Mouse (Mus musculus): ENCODE results near the gene Ly6g5b. TPM values are rescaled to one million over a fixed set of nuclear protein-coding genes. Genes with fewer than 3 reads are reported as not detected.
"Not testable (repeated sequence)": the region's sequence is repeated elsewhere in the genome, so short reads cannot be mapped to it uniquely, and the experiment has no call there.

Ly6g5b gene
- polyA plus RNA-seq, 1 experiment = 1.2 TPM

DNA sequence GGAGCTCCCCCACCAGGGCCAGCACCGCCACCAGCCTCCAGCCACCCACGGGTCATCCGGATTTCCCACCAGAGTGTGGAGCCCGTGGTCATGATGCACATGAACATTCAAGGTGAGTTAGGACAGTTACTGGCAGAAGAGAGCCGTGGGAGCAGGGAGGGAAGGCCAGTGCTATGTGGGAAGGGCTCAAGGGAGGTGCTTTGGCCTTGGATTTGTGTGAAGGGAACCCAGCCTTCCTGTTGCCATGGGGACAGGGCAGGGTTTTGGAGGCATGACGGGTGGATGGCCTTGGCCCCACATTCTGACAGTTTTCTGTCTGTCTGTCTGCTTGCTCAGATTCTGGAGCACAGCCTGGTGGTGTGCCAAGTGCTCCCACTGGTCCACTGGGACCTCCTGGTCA, 26.7 kb upstream of the Ly6g5b start:
- DNase-seq (ENCODE audit: extremely low spot score in 1 of 2, low spot score in 1 of 2) = no peak

DNA sequence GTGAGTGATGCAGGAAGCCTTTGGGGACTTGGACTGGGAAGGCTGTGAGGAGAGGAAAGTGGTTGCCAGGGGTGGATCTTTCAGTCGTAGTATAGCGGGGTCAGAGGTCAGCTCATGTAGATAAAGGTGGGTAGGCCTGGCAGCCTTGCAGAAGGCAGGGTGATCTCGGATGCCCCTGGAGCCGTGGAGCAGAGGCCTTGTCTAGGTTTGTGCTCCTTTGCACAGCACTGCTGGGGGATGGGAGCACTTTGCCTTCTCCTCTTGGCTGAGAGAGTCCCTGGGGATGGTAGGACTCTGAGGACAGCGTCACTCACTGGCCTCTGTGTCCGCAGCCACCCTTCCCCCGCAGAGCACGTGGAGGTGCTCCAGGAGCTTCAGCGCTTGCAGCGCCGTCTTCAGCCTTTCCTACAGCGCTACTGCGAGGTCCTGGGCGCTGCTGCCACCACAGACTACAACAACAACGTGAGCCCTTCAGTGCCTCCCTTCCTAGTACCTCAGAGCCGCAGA, 25.3 kb upstream of the Ly6g5b start:
- no peak for DNase-seq (ENCODE audit: extremely low spot score in 1 of 2, low spot score in 1 of 2)

DNA sequence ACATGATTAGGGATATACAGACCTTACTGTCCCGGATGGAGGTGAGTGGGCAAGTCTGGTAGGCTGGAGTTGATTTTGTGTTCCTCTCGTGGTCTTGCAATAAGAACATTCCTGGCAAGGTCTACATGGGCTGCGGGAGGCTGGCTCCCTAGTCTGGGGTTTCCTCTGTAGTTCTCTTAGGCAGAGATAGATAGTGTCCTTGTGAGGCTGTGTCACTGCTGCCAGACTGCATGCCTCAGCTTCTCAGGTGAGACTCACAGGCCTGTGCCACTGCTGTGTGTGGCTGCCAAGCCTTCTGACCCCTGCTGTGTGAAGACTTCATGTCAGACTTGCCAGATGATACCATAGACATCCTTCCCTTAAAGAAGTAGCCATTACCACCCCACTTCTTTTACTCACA, 24.0 kb upstream of the Ly6g5b start:
- no peak for DNase-seq (ENCODE audit: extremely low spot score in 1 of 2, low spot score in 1 of 2)

DNA sequence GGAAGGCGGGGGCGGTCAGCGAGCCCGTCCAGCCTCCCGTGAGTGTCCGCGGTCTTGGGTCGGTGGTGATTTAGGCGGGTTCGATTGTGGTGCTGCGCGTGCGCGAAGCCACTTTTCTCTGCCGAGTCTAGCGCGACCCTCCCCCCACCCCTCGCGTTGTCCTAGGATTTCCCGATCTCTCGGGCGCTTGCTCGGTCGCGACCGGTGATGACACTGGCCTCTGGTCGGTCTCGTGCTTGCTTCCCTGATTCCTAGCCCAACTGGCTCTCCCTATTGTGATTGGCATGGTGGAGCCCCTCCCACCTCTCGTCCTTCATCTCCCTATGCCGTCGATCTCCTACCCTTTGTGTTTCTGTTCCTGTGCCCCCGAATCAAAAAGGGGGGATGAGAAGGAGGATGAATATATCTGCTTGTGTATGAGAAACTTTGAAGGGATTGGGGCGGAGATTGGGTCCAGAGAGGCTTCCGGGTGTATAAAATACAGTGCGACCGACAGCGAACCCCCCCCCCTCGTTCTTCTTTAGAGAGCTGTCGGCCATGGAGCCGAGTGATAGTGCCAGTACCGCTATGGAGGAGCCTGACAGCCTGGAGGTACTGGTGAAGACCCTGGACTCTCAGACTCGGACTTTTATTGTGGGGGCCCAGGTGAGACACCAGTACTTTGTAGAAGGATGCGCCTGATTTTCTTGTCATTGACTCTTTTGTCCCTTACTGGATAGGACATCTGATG, 20.5 kb upstream of the Ly6g5b start:
- DNase-seq (ENCODE audit: extremely low spot score in 1 of 2, low spot score in 1 of 2) = peak in 1 of 2 experiments; percentile 41

DNA sequence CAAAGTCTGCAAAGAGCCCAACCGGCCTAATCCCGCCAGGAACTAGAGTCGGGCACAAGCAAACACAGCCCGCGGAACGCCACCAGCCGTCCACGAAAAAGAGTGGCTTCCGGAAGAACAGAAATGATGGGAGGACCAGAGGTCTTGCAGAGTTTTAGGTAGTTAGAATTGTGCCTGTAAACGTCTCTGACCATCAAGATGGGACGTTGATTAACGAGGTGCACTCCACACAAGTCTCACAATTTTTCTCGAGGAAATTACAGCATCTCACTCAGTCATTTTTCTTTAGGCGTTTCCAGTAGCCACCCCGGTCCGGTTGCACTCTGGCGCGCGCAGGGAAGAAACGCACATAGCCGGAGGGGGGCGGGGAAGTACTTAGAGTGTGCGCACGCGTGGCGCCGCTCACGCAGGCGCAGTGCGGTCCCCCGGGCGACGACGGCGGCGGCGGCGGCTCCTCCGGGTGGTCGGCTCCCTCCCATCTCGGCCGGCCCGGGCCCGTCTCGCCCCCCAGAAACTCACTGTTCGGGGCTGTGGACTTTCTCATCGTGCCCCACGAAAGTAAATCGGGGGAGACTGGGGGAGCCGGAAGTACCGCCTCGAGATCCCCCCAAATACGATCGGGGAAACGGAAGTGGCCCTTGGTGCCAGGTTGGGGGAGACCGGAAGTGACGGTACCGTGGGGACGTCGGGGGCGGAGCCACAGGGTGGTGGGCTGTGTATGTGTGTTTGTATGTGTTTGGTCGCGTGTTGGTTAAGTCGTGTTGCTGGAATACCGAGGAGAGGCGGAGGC, 19.8 kb upstream of the Ly6g5b start, which contains the start of gene Bag6:
Gene Bag6 (plus strand): TSS at position 378 of the 790 bp plus-strand sequence.
- DNase-seq (ENCODE audit: extremely low spot score in 1 of 2, low spot score in 1 of 2) = peak; percentile 84 to 94

DNA sequence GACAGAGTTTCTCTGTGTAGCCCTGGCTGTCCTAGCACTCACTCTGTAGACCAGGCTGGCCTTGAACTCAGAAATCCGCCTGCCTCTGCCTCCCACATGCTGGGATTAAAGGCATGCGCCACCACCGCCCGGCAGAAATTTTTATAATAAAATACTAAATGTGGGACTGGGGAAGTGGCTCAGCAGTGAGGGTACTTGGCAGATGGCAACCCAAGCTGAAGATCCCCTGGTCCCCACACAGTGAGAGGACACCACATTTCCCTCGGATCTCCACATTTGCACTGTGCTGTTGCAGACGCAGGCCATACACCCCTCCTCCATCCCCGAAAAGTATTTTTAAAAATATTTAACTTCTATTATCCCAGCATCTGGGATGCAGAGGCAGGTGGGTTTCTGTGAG, 18.3 kb upstream of the Ly6g5b start:
- DNase-seq (ENCODE audit: extremely low spot score in 1 of 2, low spot score in 1 of 2) = no peak

DNA sequence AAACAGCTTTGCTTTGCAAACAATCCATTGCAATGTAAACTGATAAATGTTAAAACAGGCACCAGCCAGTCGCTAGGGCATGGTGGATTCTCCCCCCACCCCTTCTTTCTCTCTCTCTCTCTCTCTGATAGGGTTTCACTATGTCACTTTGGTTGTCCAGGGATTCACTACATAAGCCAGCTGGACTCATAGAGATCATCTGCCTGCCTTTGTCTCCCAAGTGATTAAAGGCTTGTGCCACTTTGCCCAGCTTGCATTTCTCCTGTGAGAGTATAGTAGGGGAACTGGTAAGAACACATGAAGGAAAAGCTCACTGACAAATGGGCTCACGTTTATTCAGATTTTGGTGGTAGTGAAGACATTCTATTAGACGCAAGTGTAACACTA, 16.9 kb upstream of the Ly6g5b start:
- no peak for DNase-seq (ENCODE audit: extremely low spot score in 1 of 2, low spot score in 1 of 2)

DNA sequence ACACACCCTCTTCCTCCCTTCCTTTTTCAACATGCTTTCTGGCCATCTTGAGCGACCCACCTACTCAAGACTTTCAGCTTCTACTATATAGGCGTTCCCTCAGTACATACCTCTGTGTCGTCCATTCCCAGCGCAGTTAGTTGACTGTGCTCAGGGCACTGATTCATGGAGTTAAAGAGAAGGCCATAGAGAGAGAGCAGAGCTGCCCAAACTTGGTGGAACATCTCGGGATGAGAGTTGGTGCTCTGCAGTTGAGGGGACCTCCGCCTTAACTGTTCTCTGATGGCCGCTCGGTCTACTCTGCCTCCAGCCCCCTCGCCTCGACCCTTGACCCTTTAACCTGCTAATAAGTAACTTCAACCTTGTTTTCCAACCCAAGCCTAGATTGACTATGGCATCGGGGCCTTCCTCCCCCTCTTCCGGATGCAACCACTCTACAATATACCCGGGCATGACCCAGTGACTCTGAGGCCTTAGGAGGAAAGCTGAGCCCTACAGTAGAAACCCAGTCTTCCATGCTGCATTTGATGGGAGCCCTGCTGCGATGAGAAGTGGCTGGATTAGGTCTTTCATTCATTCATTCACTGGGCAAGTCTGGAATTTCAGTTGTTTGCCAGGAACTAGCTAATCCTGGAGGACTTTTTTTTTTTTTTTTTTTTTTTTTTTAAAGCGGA, 16.4 kb upstream of the Ly6g5b start, which contains the start of gene Apom:
Gene Apom (minus strand): TSS at position 551 of the 674 bp plus-strand sequence.
- DNase-seq (ENCODE audit: extremely low spot score in 1 of 2, low spot score in 1 of 2) = no peak

DNA sequence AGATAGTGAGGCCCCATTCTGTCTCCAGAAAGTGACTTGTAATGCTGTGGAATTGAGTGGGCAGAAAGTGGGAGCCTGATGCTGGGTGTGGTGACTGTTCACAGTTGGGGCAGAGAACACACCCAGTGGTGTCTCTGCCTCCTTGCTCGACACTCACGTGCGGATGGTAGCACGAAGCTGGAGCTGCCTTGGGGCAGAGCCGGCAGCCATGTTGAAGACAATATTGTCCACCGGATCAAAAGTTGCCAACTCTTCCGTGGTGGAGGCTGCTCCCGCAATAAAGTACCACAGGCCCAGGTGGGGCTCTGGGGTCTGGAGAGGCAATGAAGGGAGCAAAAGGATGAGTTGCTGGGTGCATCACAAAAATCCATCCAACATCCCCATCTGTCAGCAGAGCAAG, 15.8 kb upstream of the Ly6g5b start:
- no peak for DNase-seq (ENCODE audit: extremely low spot score in 1 of 2, low spot score in 1 of 2)

DNA sequence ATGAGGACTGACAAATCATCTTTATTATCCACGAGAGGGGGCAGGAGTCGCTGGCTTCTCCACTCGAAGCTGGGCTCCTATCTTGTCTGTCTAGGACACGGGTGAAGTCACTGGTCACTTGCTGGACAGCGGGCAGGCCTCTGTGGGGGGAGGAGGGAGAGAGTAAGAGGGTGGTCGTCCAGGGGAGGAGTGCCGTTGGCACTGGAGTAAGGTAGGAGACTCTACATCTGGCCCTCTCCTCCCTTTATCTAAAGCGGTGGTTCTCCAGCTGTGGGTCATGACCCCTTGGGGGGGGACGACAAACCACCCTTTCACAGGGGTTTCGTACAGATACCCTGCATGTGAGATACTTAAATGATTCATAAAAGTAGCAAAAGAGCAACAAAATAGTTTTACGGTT, 13.8 kb upstream of the Ly6g5b start:
- DNase-seq (ENCODE audit: extremely low spot score in 1 of 2, low spot score in 1 of 2) = no peak

DNA sequence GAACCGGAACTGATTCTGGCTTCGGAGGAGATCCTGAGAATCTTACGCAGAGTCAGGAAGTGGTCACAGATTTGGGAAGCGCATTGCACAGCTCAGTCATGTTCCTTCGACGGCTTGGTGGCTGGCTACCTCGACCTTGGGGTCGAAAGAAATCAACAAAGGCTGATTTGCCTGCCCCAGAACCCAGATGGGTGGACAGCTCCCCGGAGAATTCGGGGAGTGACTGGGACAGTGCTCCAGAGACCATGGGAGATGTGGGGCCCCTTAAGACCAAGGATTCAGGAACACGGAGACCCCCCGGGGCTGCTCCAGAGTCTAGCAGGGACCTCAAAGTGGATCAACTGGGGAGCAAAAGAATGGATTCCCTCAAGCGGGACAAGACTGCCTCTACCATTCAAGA, 11.8 kb upstream of the Ly6g5b start:
- no peak for DNase-seq (ENCODE audit: extremely low spot score in 1 of 2, low spot score in 1 of 2)

DNA sequence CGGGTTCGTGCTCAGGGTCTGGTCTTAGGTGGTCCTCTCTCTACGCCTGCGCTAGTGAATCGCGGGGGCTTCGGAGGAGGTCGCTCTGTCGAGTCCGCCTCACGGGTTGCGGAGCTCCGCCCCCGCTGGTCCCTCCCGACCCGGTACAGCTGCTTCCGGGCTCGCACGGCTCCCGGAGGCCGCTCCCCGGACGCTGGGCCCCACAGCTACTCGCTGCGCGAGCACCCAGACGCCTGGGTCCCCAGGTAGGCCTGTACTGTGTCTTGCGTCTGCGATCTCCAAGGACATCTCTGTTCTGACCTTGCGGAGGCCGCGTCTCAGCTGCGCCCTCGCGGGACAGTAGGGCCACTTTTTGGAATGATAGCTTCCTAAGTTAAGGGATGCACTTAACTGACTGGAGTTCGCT, 11.0 kb upstream of the Ly6g5b start, which contains the start of gene D17H6S53E:
Gene D17H6S53E (plus strand): TSS at position 168 of the 406 bp plus-strand sequence.
- DNase-seq (ENCODE audit: extremely low spot score in 1 of 2, low spot score in 1 of 2) = peak in 1 of 2 experiments; percentile 74

DNA sequence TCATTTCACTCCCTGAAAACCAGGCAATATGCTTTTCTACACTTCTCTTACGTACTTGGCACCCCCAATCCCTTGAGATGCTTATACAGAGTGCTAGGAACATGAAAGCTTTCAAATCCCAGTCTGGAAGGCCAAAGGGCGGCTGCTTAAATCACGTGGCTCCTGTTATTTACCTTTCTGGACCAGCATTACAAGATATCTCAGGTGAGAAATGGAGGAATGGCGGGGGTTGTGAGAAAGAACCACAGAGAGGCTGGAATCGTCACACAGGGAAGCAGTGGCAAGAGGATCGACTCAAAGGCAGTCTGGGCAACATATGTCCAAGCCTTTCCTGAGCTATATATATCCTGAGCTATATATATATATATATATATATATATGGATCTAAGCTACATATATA, 10.3 kb upstream of the Ly6g5b start:
- DNase-seq (ENCODE audit: extremely low spot score in 1 of 2, low spot score in 1 of 2) = no peak

DNA sequence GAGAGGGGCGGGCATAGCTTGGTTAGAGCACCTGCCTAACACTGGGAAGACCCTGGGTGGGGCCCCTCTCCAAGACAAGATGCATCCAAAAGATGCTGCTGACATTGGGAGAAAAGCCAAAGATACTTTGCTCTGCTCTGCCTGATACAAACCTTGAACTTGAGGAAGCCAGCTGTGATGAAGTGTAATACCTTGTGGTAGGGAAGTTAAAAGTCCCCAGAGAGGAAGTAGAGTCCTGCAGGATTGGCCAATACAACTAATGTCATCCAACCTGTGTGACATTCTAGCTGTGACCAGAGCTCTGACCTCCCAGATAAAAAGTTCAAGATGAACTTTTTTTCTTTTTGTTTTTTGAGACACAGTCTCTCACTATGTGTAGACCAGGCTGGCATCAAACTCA, 9.9 kb upstream of the Ly6g5b start:
- DNase-seq (ENCODE audit: extremely low spot score in 1 of 2, low spot score in 1 of 2) = no peak

DNA sequence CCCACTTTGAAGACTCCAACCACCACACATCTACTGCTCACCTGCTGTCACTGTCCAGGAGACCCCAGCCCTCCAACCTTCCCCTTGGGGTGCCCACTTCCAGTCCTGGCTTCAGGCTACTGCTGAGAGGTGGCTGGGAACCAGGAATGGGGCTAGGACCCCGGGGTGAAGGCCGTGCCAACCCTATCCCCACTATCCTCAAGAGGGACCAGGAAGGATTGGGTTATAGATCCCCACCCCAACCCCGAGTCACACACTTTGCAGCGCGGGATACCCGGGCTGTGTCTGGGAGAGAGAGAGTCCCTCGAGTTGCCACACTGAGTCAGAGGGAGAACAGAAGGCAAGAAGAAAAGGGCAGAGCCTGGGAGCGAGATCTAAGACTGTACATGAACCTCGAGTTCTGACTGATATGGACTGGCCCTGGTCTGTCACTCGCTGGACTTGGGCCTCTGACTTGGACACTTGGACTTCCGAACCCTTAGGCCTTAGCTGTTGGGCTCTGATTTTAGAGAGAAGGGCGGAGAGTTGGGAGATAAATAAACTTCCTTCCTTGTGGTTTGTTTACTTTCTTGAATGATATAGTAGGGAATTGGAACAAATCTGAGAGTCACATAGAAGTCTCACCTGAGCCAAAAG, 9.2 kb upstream of the Ly6g5b start:
- DNase-seq (ENCODE audit: extremely low spot score in 1 of 2, low spot score in 1 of 2) = not testable (repeated sequence)

DNA sequence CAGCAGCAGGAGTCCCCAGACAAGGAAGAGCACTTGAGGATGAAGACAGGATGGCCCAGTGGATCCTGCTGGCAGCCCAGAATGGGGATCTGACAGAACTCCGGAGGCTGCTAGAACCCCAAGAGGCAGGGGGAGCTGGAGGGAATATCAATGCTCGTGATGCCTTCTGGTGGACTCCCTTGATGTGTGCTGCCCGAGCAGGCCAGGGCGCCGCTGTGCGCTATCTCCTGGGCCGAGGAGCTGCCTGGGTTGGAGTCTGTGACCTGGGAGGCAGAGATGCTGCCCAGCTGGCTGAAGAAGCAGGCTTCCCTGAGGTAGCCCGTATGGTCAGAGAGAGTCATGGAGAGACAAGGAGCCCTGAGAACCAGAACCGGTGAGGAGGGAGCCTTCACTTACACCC, 8.1 kb upstream of the Ly6g5b start:
- not testable (repeated sequence) for DNase-seq (ENCODE audit: extremely low spot score in 1 of 2, low spot score in 1 of 2)

DNA sequence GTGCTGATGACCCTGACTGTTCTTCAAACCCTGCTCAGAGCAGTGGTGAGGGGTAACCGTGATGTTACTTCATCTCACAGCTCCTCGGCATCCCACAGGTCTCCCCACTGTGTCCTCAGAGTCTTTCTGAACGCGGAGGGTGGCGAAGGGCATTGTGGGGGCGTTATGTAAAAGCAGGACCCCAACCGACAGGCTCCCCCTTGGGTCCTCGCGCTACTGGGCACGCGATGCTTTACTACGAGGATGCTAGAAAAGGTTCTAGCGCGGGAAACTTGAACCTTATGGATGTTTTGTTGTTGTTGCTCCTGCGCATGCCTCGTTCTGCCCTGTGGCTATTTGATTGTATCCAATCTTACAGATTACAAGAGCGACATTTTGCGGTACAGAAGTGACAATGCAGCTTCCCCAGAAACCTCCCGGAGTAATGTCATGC, 6.7 kb upstream of the Ly6g5b start, which contains the start of gene Csnk2b:
Gene Csnk2b (minus strand): TSS at position 183 of the 433 bp plus-strand sequence.
- DNase-seq (ENCODE audit: extremely low spot score in 1 of 2, low spot score in 1 of 2) = peak; percentile 69 to 82

DNA sequence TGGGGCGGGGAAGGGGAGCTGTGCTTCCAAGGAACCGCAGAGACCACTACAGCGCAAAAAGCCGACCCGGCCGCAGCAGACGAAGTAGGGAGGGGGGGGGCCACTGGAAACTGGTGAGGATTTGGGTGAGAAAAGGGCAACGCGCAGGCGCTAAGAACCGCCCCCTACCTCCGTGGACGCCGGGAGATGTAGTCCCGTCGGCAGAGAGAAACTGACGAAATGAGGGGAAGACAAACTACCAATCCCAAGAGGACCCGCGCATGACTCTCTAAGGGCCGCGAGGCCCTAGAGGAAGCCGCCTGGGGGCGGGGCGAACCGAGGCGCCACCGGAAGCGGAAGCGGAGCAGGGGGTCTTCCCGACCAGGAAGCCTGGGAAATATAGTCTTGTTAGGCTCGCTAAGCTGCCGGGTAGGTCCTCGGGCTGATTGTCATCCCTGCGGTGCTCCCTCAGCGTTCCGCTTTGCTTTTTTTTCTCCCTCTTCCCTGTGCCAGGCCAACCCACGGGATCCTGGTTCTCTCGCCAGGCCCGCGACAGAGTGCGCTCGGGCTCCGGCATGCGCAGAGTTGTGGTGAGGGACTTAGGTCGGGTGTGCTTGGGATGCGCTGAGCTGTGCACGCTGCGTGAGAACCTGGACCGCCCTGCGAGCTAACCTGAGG, 6.0 kb upstream of the Ly6g5b start, which contains the start of gene Gpank1:
Gene Gpank1 (plus strand): TSS at position 313 of the 657 bp plus-strand sequence.
- peak; percentile 98 for DNase-seq (ENCODE audit: extremely low spot score in 1 of 2, low spot score in 1 of 2)

DNA sequence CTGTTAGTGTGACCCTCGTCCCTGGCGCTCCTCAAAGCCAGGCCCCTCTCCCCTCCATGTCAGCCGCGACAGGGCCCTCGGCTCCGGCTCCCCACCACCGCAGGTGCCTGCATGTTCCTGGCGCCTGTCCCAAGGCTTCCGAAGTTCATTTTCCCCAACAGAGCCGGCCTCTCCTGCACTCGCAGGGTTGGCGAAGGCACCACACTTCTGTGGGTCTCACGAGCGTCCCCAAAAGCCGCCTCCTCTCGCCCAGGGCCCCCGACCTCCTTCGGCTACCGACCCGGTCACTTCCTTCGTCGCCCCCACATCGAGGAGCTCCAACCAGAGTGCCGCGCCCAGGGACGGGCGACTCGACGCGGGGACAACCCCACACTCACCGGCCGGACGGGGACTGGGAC, 5.5 kb upstream of the Ly6g5b start:
- no peak for DNase-seq (ENCODE audit: extremely low spot score in 1 of 2, low spot score in 1 of 2)

DNA sequence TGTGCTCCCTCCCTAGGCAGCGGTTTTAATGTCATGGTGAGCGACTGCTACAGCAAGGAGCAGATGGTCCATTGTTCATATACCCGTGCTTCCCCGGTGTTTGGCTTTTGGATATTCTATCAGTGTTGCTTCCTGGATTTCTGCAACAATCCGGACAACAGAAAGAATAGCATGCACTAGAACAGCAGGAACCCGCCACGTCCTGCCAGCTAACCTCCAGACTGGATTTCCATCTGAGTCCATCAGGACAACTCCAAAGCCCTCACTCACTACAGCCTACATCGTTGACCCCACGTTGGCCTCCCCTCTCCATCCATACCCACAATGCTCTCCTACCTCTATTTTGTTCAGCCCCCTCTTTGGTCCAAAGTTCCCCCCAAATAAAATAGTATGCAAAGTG, 3.5 kb downstream of the Ly6g5b start:
- DNase-seq (ENCODE audit: extremely low spot score in 1 of 2, low spot score in 1 of 2) = no peak
